Mouse (Mus musculus) lung, postnatal 0 days (tissue): ENCODE results near the gene Asic2.

Experiments
- CTCF ChIP-seq: IDR thresholded peaks from 2 replicates; pipeline ENCODE4 v1.5.1; 2016; ENCODE audit warnings: antibody characterized with exemption, mild to moderate bottlenecking
- EP300 ChIP-seq: IDR thresholded peaks from 2 replicates; pipeline ENCODE4 v1.6.1; 2016; ENCODE audit warnings: antibody characterized with exemption, mild to moderate bottlenecking, control low read depth

DNA sequence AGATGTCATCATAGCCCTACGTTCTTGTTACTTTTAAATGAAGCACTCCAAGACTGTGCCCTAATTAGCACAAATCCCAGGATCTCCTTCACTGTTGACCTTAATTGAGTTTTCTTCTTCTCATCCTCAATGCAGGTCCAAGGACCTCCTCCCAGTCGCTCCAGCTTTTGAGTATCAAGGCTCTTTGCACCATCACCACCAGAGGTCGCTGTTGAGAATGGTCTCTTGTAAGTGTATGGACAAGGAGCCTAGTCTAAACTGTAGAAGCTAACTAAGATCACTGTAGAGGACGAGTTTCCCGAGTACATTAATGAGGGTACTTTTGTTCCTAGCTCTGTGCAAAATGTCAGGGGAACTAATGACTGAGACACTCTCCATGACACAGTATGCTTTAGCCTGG is 14.9 kb upstream of the Asic2 start:
- TF ChIP-seq CTCF, result peak; percentile 73
- no peak for TF ChIP-seq EP300
